Mouse (Mus musculus): Measurements from ENCODE around the gene Arhgap22. TPM values are rescaled to one million over a fixed set of nuclear protein-coding genes. Genes with fewer than 3 reads are reported as not detected.
A peak's percentile ranks its signal among the peaks of the same experiment; 100 is the strongest.

Arhgap22 gene
- polyA plus RNA-seq, 1 experiment, result 9.0 TPM

- WGBS, result 89% methylated on average over 12 of the region's 12 CpGs
- H3K4me3 ChIP-seq (ENCODE audit: insufficient read depth, low read depth, low read length), result no peak overlapping the region
- no peaks in the 10 kb centered on the region for H3K27me3 ChIP-seq (replicated peaks; ENCODE audit: control insufficient read depth, insufficient read depth, low read length)
- TF ChIP-seq POLR2A (IDR thresholded peaks at IDR 0.05; ENCODE audit: low read depth, low read length) (no peak), CTCF (conservative IDR thresholded peaks at IDR 0.05; ENCODE audit: insufficient read depth, insufficient read length, low read depth, low read length) (no peak)
- DNase-seq, result no peak
- no peaks in the 10 kb centered on the region for H3K36me3 ChIP-seq (ENCODE audit: control insufficient read depth, insufficient read depth, low read length)
- no peak overlapping the region for H3K27ac ChIP-seq (ENCODE audit: insufficient read depth, low read depth, low read length)
- H3K4me1 ChIP-seq (ENCODE audit: control insufficient read depth, insufficient read depth, low read length), result no peaks in the 10 kb centered on the region
Observed at GRCm38 (mm10) chr14:33212958-33213309, 892 bp upstream of the Arhgap22 start.

GRCm38 (mm10) chr14:33214767-33215128 is 922 bp downstream of the Arhgap22 start:
- no peak for DNase-seq
- Histone ChIP-seq H3K36me3 (ENCODE audit: control insufficient read depth, insufficient read depth, low read length) (no peaks in the 10 kb centered on the region), H3K4me3 (ENCODE audit: insufficient read depth, low read depth, low read length) (no peak overlapping the region), H3K27ac (ENCODE audit: insufficient read depth, low read depth, low read length) (no peak overlapping the region), H3K4me1 (ENCODE audit: control insufficient read depth, insufficient read depth, low read length) (no peaks in the 10 kb centered on the region), H3K27me3 (replicated peaks; ENCODE audit: control insufficient read depth, insufficient read depth, low read length) (no peaks in the 10 kb centered on the region)
- WGBS, result 30% methylated on average over 4 of the region's 4 CpGs
- TF ChIP-seq CTCF (conservative IDR thresholded peaks at IDR 0.05; ENCODE audit: insufficient read depth, insufficient read length, low read depth, low read length), result no peak
- no peak for TF ChIP-seq POLR2A (IDR thresholded peaks at IDR 0.05; ENCODE audit: low read depth, low read length)

- no peaks in the 10 kb centered on the region for H3K36me3 ChIP-seq (ENCODE audit: control insufficient read depth, insufficient read depth, low read length)
- no peak for TF ChIP-seq POLR2A (IDR thresholded peaks at IDR 0.05; ENCODE audit: low read depth, low read length)
- TF ChIP-seq CTCF (conservative IDR thresholded peaks at IDR 0.05; ENCODE audit: insufficient read depth, insufficient read length, low read depth, low read length), result no peak
- H3K27ac ChIP-seq (ENCODE audit: insufficient read depth, low read depth, low read length), result no peak overlapping the region
- no peak overlapping the region for H3K4me3 ChIP-seq (ENCODE audit: insufficient read depth, low read depth, low read length)
- H3K4me1 ChIP-seq (ENCODE audit: control insufficient read depth, insufficient read depth, low read length), result no peaks in the 10 kb centered on the region
- no peak for DNase-seq
- WGBS, result 68% methylated on average over 1 of the region's 1 CpGs
- H3K27me3 ChIP-seq (replicated peaks; ENCODE audit: control insufficient read depth, insufficient read depth, low read length), result no peaks in the 10 kb centered on the region
Observed at GRCm38 (mm10) chr14:33215163-33215562, 1.3 kb downstream of the Arhgap22 start.

GRCm38 (mm10) chr14:33216343-33217208 is 2.8 kb downstream of the Arhgap22 start:
- Histone ChIP-seq H3K36me3 (ENCODE audit: control insufficient read depth, insufficient read depth, low read length) (no peaks in the 10 kb centered on the region), H3K4me3 (ENCODE audit: insufficient read depth, low read depth, low read length) (0 out of 2 replicates have a peak overlapping the region, but pooled peaks have one; percentile 2), H3K4me1 (ENCODE audit: control insufficient read depth, insufficient read depth, low read length) (no peaks in the 10 kb centered on the region), H3K27ac (ENCODE audit: insufficient read depth, low read depth, low read length) (no peak overlapping the region), H3K27me3 (replicated peaks; ENCODE audit: control insufficient read depth, insufficient read depth, low read length) (no peaks in the 10 kb centered on the region)
- no peak for DNase-seq
- TF ChIP-seq CTCF (conservative IDR thresholded peaks at IDR 0.05; ENCODE audit: insufficient read depth, insufficient read length, low read depth, low read length) (no peak), POLR2A (IDR thresholded peaks at IDR 0.05; ENCODE audit: low read depth, low read length) (no peak)
- 82% methylated on average over 19 of the region's 19 CpGs for WGBS

GRCm38 (mm10) chr14:33225235-33225634 is 11.4 kb downstream of the Arhgap22 start:
- WGBS, result 91% methylated on average over 4 of the region's 4 CpGs
- DNase-seq, result no peak

GRCm38 (mm10) chr14:33230672-33231071 is 16.8 kb downstream of the Arhgap22 start:
- no peak for DNase-seq
- Histone ChIP-seq H3K27ac (ENCODE audit: insufficient read depth, low read depth, low read length) (no peak overlapping the region), H3K36me3 (ENCODE audit: control insufficient read depth, insufficient read depth, low read length) (no peaks in the 10 kb centered on the region), H3K4me3 (ENCODE audit: insufficient read depth, low read depth, low read length) (no peak overlapping the region), H3K4me1 (ENCODE audit: control insufficient read depth, insufficient read depth, low read length) (no peaks in the 10 kb centered on the region), H3K27me3 (replicated peaks; ENCODE audit: control insufficient read depth, insufficient read depth, low read length) (no peaks in the 10 kb centered on the region)
- TF ChIP-seq CTCF (conservative IDR thresholded peaks at IDR 0.05; ENCODE audit: insufficient read depth, insufficient read length, low read depth, low read length) (no peak), POLR2A (IDR thresholded peaks at IDR 0.05; ENCODE audit: low read depth, low read length) (no peak)
- WGBS, result 88% methylated on average over 4 of the region's 4 CpGs

More at GRCm38 (mm10) chr14:33225235-33225634, 11.4 kb downstream of the Arhgap22 start:
- no peak overlapping the region for H3K4me3 ChIP-seq (ENCODE audit: insufficient read depth, low read depth, low read length)
- no peaks in the 10 kb centered on the region for H3K36me3 ChIP-seq (ENCODE audit: control insufficient read depth, insufficient read depth, low read length)
- no peaks in the 10 kb centered on the region for H3K4me1 ChIP-seq (ENCODE audit: control insufficient read depth, insufficient read depth, low read length)
- H3K27ac ChIP-seq (ENCODE audit: insufficient read depth, low read depth, low read length), result no peak overlapping the region
- TF ChIP-seq CTCF (conservative IDR thresholded peaks at IDR 0.05; ENCODE audit: insufficient read depth, insufficient read length, low read depth, low read length) (no peak), POLR2A (IDR thresholded peaks at IDR 0.05; ENCODE audit: low read depth, low read length) (no peak)
- no peaks in the 10 kb centered on the region for H3K27me3 ChIP-seq (replicated peaks; ENCODE audit: control insufficient read depth, insufficient read depth, low read length)

- no peak for TF ChIP-seq POLR2A (IDR thresholded peaks at IDR 0.05; ENCODE audit: low read depth, low read length)
- TF ChIP-seq CTCF (conservative IDR thresholded peaks at IDR 0.05; ENCODE audit: insufficient read depth, insufficient read length, low read depth, low read length), result no peak
- Histone ChIP-seq H3K4me1 (ENCODE audit: control insufficient read depth, insufficient read depth, low read length) (no peaks in the 10 kb centered on the region), H3K4me3 (ENCODE audit: insufficient read depth, low read depth, low read length) (no peak overlapping the region), H3K36me3 (ENCODE audit: control insufficient read depth, insufficient read depth, low read length) (no peaks in the 10 kb centered on the region), H3K27me3 (replicated peaks; ENCODE audit: control insufficient read depth, insufficient read depth, low read length) (no peaks in the 10 kb centered on the region), H3K27ac (ENCODE audit: insufficient read depth, low read depth, low read length) (no peak overlapping the region)
- no peak for DNase-seq
- WGBS, result 72% methylated on average over 3 of the region's 3 CpGs
Observed at GRCm38 (mm10) chr14:33231311-33231710, 17.5 kb downstream of the Arhgap22 start.
